Mouse (Mus musculus) C2C12 (cell line): Measurements from ENCODE around the gene Pmvk. TPM values are rescaled to one million over a fixed set of nuclear protein-coding genes. Genes with fewer than 3 reads are reported as not detected.

Source experiments
- H3K27me3 ChIP-seq: one replicate; pipeline ENCODE4 v1.6.1; 2011; ENCODE audit not compliant: control insufficient read depth, insufficient read depth, insufficient read length
- H3K36me3 ChIP-seq: one replicate; pipeline ENCODE4 v1.6.1; 2011; ENCODE audit not compliant: control insufficient read depth, insufficient read depth
- H3K4me3 ChIP-seq: one replicate; pipeline ENCODE4 v1.5.1; 2011; ENCODE audit warnings: mild to moderate bottlenecking, control low read depth; ENCODE audit not compliant: poor library complexity, insufficient read depth, severe bottlenecking
- H3K79me2 ChIP-seq: one replicate; pipeline ENCODE4 v1.6.1; 2011; ENCODE audit not compliant: control insufficient read depth, insufficient read depth
- H3K79me3 ChIP-seq: one replicate; pipeline ENCODE4 v1.6.1; 2011; ENCODE audit warnings: low read depth, control low read depth
- H3ac ChIP-seq: one replicate; pipeline ENCODE3; 2011; ENCODE audit warnings: low read depth; ENCODE audit not compliant: control insufficient read depth, insufficient read length
- CEBPB ChIP-seq: IDR thresholded peaks from one replicate; pipeline ENCODE4 v1.6.1; 2011; ENCODE audit warnings: low read depth, mild to moderate bottlenecking, control low read depth, moderate library complexity
- CTCF ChIP-seq: IDR thresholded peaks from one replicate; pipeline ENCODE4 v1.5.1; 2011; ENCODE audit not compliant: control insufficient read depth, insufficient read depth, insufficient read length
- FOSL1 ChIP-seq: IDR thresholded peaks from one replicate; pipeline ENCODE4 v1.8.0; 2011; ENCODE audit warnings: mild to moderate bottlenecking, low read length; ENCODE audit not compliant: poor library complexity, insufficient read depth, severe bottlenecking
- MAX ChIP-seq: IDR thresholded peaks from one replicate; pipeline ENCODE4 v1.6.1; 2011; ENCODE audit warnings: mild to moderate bottlenecking, control low read depth
- MYOD1 ChIP-seq: IDR thresholded peaks from one replicate; pipeline ENCODE4 v1.6.1; 2011; ENCODE audit warnings: low read depth; ENCODE audit not compliant: control insufficient read depth, insufficient read length
- MYOG ChIP-seq: IDR thresholded peaks from one replicate; pipeline ENCODE4 v1.6.1; 2011; ENCODE audit not compliant: control insufficient read depth, insufficient read length; ENCODE audit errors: extremely low read depth
- USF1 ChIP-seq: IDR thresholded peaks from one replicate; pipeline ENCODE4 v1.6.1; 2011; ENCODE audit warnings: low read depth, mild to moderate bottlenecking, control low read depth, moderate library complexity
- polyA plus RNA-seq: library from polyadenylated mRNA; unstranded; fragments of >200 nt; fragmentation: generic; extraction: Trizol; gene quantifications from one replicate; pipeline ENCODE4 v1.2.1, GENCODE M21; 2012; ENCODE audit warnings: missing spikeins

The Pmvk gene
- polyA plus RNA-seq, 1 experiment: 36.6 TPM

- peaks cover 23% of the 10 kb centered on the region for H3K27me3 ChIP-seq
- TF ChIP-seq MYOD1: no peak
- peak; percentile 69 for TF ChIP-seq CTCF
- no peak overlapping the region for H3K4me3 ChIP-seq
Observed at GRCm38 (mm10) chr3:89512225-89512624, 57.9 kb downstream of the Pmvk start.

GRCm38 (mm10) chr3:89515444-89515843, 61.1 kb downstream of the Pmvk start:
- TF ChIP-seq MYOD1 (no peak), CTCF (no peak), USF1 (no peak)
- Histone ChIP-seq H3ac (no peak overlapping the region), H3K27me3 (peaks cover 13% of the 10 kb centered on the region)

More at GRCm38 (mm10) chr3:89512225-89512624, 57.9 kb downstream of the Pmvk start:
- Histone ChIP-seq H3K79me2 (no peaks in the 10 kb centered on the region), H3ac (no peak overlapping the region), H3K36me3 (no peaks in the 10 kb centered on the region), H3K79me3 (no peaks in the 10 kb centered on the region)

GRCm38 (mm10) chr3:89516321-89516720, 62.0 kb downstream of the Pmvk start:
- H3K4me3 ChIP-seq: no peak overlapping the region
- H3K79me3 ChIP-seq: no peaks in the 10 kb centered on the region
- H3K36me3 ChIP-seq: no peaks in the 10 kb centered on the region
- no peak overlapping the region for H3ac ChIP-seq
- H3K27me3 ChIP-seq: peaks cover 15% of the 10 kb centered on the region
- no peak for TF ChIP-seq CTCF
- no peak for TF ChIP-seq USF1
- no peak for TF ChIP-seq MAX
- TF ChIP-seq CEBPB: no peak
- no peak for TF ChIP-seq MYOD1
- no peak for TF ChIP-seq FOSL1
- TF ChIP-seq MYOG: no peak
- no peaks in the 10 kb centered on the region for H3K79me2 ChIP-seq

More at GRCm38 (mm10) chr3:89515444-89515843, 61.1 kb downstream of the Pmvk start:
- H3K79me3 ChIP-seq: no peaks in the 10 kb centered on the region
- no peaks in the 10 kb centered on the region for H3K79me2 ChIP-seq
- H3K36me3 ChIP-seq: no peaks in the 10 kb centered on the region
- H3K4me3 ChIP-seq: no peak overlapping the region

Other genes with a start within 250 kb of the Pmvk start
- gene Thbs3, start 239.4 kb upstream of the Pmvk start, polyA plus RNA-seq: 9.1 TPM
- 248 TPM for gene Mtx1, start 227.5 kb upstream of the Pmvk start, polyA plus RNA-seq
- gene Muc1, start 225.5 kb upstream of the Pmvk start, polyA plus RNA-seq: 0.20 TPM
- gene Krtcap2, start 208.6 kb upstream of the Pmvk start, polyA plus RNA-seq: 299 TPM
- gene Trim46, start 208.2 kb upstream of the Pmvk start, polyA plus RNA-seq: 11.0 TPM
- gene Dpm3, start 195.2 kb upstream of the Pmvk start, polyA plus RNA-seq: 228 TPM
- gene Slc50a1, start 184.0 kb upstream of the Pmvk start, polyA plus RNA-seq: 48.7 TPM
- gene Efna1, start 173.4 kb upstream of the Pmvk start, polyA plus RNA-seq: 13.9 TPM
- gene Efna3, start 131.6 kb upstream of the Pmvk start, polyA plus RNA-seq: 2.9 TPM
- gene Efna4, start 116.5 kb upstream of the Pmvk start, polyA plus RNA-seq: 13.3 TPM
- 60.2 TPM for gene Adam15, start 104.5 kb upstream of the Pmvk start, polyA plus RNA-seq
- 0.01 TPM for gene Dcst2, start 92.6 kb upstream of the Pmvk start, polyA plus RNA-seq
- 0.20 TPM for gene Dcst1, start 89.3 kb upstream of the Pmvk start, polyA plus RNA-seq
- 29.5 TPM for gene Zbtb7b, start 59.8 kb upstream of the Pmvk start, polyA plus RNA-seq
- gene Lenep, start 51.7 kb upstream of the Pmvk start, polyA plus RNA-seq: not detected
- 11.0 TPM for gene Flad1, start 42.7 kb upstream of the Pmvk start, polyA plus RNA-seq
- 446 TPM for gene Cks1b, start 36.2 kb upstream of the Pmvk start, polyA plus RNA-seq
- gene Shc1, start 36.1 kb upstream of the Pmvk start, polyA plus RNA-seq: 86.3 TPM
- gene Pygo2, start 24.3 kb upstream of the Pmvk start, polyA plus RNA-seq: 53.1 TPM
- 34.6 TPM for gene Pbxip1, start 17.8 kb upstream of the Pmvk start, polyA plus RNA-seq
- gene Kcnn3, start 65.6 kb downstream of the Pmvk start, polyA plus RNA-seq: 0.01 TPM